Mouse (Mus musculus) midbrain, embryonic 10.5 days (tissue): ENCODE measurements around the gene Gm20388. TPM values are rescaled to one million over a fixed set of nuclear protein-coding genes. Genes with fewer than 3 reads are reported as not detected.
A peak's percentile ranks its signal among the peaks of the same experiment; 100 is the strongest.

Experiments
- DNase-seq: peaks from one replicate; pipeline ENCODE4 v3.0.0-alpha.2; 2017; ENCODE audit warnings: low spot score
- H3K27ac ChIP-seq: fragments of 300-500 bp; sonication (generic); replicated peaks from 2 replicates; pipeline ENCODE4 v1.5.1; 2016; ENCODE audit warnings: mild to moderate bottlenecking
- H3K27me3 ChIP-seq: fragments of 300-500 bp; sonication (generic); 2 replicates; pipeline ENCODE4 v1.6.1; 2016; ENCODE audit warnings: low read depth, mild to moderate bottlenecking; ENCODE audit not compliant: poor library complexity, severe bottlenecking
- H3K36me3 ChIP-seq: fragments of 300-500 bp; sonication (generic); 2 replicates; pipeline ENCODE4 v1.6.1; 2016; ENCODE audit warnings: mild to moderate bottlenecking, moderate library complexity
- H3K4me1 ChIP-seq: fragments of 300-500 bp; sonication (generic); 2 replicates; pipeline ENCODE4 v1.6.1; 2016
- H3K4me3 ChIP-seq: fragments of 300-500 bp; sonication (generic); 2 replicates; pipeline ENCODE4 v1.5.1; 2016; ENCODE audit warnings: mild to moderate bottlenecking, moderate library complexity
- H3K9me3 ChIP-seq: fragments of 300-500 bp; sonication (generic); replicated peaks from 2 replicates; pipeline ENCODE4 v1.6.1; 2016; ENCODE audit warnings: mild to moderate bottlenecking
- WGBS: fragments of 180-500 bp; shearing (Covaris S2); methylation state at CpG from one replicate; pipeline ENCODE4 v1.1.7; 2016; 5-methylcytosine and 5-hydroxymethylcytosine counted together
- polyA plus RNA-seq: library from polyadenylated mRNA; unstranded; fragments of >200 nt; fragmentation: Nextera tagmentation; extraction: Ambion mirVana; gene quantifications from 2 replicates; pipeline ENCODE4 v1.2.1, GENCODE M21; 2016

The Gm20388 gene
- polyA plus RNA-seq, 1 experiment from 2014 or later: 7.1 TPM

DNA sequence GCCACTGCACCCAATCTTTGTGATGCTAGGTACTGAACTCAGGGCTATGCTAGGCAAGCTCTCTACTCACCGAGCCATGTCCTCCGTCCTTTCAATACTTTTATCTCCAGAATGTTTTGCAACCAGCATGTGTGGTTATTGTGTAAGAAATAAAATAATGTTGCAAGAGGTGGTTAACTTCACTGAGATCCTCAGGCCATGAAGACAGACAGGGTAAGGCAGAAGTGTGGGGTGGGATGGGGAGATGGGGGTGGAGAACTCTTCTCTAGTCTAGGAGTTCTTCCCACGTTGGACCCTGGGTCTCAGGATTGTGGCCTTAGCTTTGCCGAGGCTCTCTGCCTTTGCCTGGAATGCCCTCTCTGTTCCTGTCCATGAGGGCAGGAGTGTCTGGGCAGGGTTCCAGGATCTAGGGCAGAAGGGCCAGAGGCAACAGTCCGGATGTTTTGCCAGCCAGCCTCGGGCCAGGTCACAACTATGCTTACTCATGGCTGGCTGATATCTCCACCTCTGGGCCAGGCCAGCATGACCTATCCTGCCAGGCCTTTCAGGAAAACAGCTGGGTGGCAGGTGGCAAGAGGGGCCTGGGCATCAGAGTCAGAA lies 1785.0 kb downstream of the Gm20388 start:
- WGBS: 88% methylated on average over 6 of the region's 6 CpGs
- DNase-seq: no peak
- peaks cover 18% of the 10 kb centered on the region for H3K4me1 ChIP-seq
- H3K27me3 ChIP-seq: no peaks in the 10 kb centered on the region
- no peaks in the 10 kb centered on the region for H3K36me3 ChIP-seq
- no peaks in the 10 kb centered on the region for H3K9me3 ChIP-seq
- H3K27ac ChIP-seq: no peak overlapping the region
- H3K4me3 ChIP-seq: no peak overlapping the region

DNA sequence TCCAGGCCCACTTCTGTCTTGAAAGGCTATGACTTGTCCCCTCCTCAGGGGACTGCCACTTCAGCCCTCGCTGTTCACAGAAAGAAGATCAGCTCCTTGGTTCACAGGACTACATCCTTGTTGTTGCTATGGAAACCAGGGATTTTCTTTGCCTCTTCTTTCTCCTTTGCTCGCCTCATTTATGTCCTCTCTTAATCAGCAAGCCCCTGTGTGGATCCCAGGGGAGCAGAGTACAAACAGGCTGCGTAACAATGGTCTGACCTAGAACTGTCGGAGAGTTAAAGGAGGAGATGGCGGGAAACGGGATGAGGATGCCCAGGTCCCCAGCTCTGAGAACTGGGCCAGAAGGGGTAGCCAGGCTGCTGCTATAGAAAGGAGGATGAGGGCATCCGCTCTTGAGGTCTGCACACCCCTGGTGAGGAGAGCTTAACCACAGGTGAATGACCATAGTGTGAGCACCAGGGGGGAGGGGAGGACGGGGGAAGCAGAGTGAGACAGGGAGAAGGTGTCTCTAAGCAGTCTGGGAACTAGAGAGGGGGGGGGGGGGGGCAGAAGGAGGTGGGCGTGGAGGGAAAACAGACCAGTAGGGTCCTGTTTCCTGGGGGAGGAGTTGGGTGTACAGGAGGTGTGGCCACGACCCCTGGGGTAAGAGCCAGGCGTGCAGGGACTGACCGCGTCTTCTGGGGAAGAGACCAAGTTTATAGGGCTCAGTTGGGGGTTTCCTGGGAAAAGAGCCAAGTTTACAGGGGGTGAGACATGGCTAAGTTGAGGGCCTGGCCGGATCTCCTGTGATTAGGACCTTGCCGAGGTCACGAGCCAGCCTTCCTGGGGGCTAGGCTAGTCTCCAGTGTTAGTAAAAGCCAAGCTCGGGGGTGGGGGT lies 1787.3 kb downstream of the Gm20388 start:
- peak; percentile 51 for DNase-seq
- Histone ChIP-seq H3K36me3 (no peaks in the 10 kb centered on the region), H3K9me3 (no peaks in the 10 kb centered on the region), H3K27ac (peak overlapping the region; percentile 80), H3K4me3 (peak overlapping the region; percentile 47), H3K4me1 (peaks cover 18% of the 10 kb centered on the region), H3K27me3 (no peaks in the 10 kb centered on the region)
- WGBS: 2% methylated on average over 17 of the region's 17 CpGs

DNA sequence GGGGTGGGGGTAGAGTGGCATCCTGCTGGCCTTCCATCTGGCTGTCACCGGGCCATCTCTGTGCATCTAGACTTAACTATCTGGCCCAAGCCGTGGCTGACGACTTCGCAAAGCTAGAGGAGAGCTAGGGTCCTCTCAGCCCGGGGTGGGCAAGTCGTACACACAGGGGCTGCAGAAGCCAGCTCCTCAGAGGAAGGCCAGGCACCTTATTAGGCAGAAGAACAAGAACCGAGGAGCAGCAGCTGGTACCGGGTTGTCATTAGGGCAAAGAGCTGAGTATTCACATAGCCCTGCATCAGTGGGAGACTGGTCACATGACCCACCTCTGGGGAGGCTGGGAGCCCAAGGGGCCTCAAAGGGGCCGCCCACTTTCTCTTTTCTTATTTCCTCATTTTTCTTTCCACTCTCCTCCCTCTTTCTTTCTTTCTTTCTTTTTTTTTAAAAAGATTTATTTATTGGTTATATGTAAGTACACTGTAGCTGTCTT lies 1788.0 kb downstream of the Gm20388 start:
- peak overlapping the region; percentile 80 for H3K27ac ChIP-seq
- H3K36me3 ChIP-seq: no peaks in the 10 kb centered on the region
- no peaks in the 10 kb centered on the region for H3K27me3 ChIP-seq
- H3K4me1 ChIP-seq: peaks cover 18% of the 10 kb centered on the region
- DNase-seq: peak; percentile 26
- H3K9me3 ChIP-seq: no peaks in the 10 kb centered on the region
- H3K4me3 ChIP-seq: peak overlapping the region; percentile 47
- 6% methylated on average over 9 of the region's 9 CpGs for WGBS

DNA sequence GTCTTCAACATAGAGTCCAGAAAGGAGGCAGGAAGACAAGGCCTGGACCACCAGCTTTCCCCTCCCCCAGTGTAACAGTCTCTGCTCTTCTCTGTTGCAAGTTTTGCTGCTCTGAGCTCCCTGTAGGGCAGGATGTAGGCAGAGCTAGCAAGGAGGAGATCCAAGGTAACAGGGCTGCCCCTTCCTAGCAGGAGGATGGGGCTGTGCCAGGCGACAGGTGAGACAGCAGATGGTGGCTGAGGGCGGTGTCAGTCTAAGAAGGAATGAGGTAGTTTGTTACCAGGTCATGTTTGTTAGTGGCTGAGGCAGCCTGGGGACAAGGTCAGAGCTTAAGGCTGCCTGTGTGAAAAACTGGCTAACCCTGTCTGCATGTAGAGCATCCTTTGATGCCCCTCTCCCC lies 1789.3 kb downstream of the Gm20388 start:
- no peak for DNase-seq
- Histone ChIP-seq H3K9me3 (no peaks in the 10 kb centered on the region), H3K27me3 (no peaks in the 10 kb centered on the region), H3K4me1 (peaks cover 18% of the 10 kb centered on the region), H3K36me3 (no peaks in the 10 kb centered on the region), H3K27ac (no peak overlapping the region), H3K4me3 (no peak overlapping the region)
- WGBS: 92% methylated on average over 2 of the region's 2 CpGs

DNA sequence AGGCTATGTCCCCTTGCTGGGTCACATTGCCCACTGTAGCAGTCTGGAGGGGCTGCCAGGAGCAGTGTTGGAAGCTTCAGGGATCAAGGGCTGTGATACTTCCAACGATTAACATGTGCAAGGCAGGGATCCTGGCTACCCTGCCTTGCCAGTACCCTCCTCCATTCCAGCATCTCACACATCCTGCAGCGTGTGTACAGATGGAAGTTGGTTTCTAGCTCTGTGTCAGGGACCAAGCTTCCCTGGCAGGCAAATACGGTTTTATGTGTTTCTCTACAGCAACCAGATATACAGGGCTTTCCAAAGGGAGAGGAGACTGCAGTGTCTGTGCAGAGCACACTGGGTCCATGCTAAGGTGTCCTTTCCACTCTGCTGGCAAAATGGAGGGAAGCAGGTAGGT lies 1794.5 kb downstream of the Gm20388 start:
- DNase-seq: no peak
- WGBS: 79% methylated on average over 3 of the region's 3 CpGs
- no peaks in the 10 kb centered on the region for H3K9me3 ChIP-seq
- H3K4me1 ChIP-seq: no peaks in the 10 kb centered on the region
- H3K4me3 ChIP-seq: no peak overlapping the region
- no peak overlapping the region for H3K27ac ChIP-seq
- no peaks in the 10 kb centered on the region for H3K27me3 ChIP-seq
- H3K36me3 ChIP-seq: no peaks in the 10 kb centered on the region

DNA sequence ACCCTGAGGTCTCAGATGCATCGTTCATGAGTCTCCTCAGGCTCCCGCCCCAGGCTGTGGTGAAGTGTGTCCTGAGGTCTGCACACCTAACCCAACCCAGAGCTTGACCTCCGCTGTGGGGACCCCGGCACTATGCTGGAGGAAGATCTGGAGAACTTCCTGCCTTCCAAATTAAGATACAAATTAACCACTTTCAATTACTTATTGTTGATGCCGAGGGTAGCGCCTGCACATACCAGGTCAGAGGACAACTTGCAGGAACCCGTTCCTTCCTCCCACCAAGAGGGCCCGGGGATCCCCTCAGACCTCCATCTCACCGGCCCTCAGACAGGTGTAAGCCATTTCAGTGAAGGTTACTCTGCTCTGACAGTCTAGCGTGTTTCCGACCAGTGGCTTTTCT lies 1796.3 kb downstream of the Gm20388 start:
- no peak overlapping the region for H3K27ac ChIP-seq
- DNase-seq: no peak
- H3K36me3 ChIP-seq: no peaks in the 10 kb centered on the region
- no peaks in the 10 kb centered on the region for H3K9me3 ChIP-seq
- no peaks in the 10 kb centered on the region for H3K4me1 ChIP-seq
- H3K27me3 ChIP-seq: no peaks in the 10 kb centered on the region
- 91% methylated on average over 11 of the region's 11 CpGs for WGBS
- H3K4me3 ChIP-seq: no peak overlapping the region

DNA sequence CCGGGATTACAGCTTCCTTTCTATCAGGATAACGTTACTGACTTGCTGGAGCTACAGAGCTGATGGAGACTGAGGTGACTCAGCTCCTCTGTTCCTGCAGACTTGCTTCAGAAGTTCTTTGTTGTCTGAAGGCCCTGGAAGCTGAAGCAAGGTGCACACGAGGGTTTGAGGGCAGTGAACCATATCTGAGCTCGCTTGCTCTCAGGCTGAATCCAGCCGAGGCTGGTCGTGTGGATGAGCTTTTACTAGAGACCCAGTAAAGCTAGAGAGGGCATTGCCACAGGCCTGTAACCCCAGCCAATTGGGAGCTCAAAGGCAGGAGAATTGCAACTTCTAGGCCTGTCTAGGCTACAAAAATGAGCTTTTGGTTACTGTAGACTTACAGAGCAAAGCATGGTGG lies 1797.8 kb downstream of the Gm20388 start:
- Histone ChIP-seq H3K4me3 (no peak overlapping the region), H3K27ac (no peak overlapping the region), H3K4me1 (no peaks in the 10 kb centered on the region), H3K9me3 (no peaks in the 10 kb centered on the region), H3K27me3 (no peaks in the 10 kb centered on the region), H3K36me3 (no peaks in the 10 kb centered on the region)
- DNase-seq: no peak
- WGBS: 47% methylated on average over 6 of the region's 6 CpGs

DNA sequence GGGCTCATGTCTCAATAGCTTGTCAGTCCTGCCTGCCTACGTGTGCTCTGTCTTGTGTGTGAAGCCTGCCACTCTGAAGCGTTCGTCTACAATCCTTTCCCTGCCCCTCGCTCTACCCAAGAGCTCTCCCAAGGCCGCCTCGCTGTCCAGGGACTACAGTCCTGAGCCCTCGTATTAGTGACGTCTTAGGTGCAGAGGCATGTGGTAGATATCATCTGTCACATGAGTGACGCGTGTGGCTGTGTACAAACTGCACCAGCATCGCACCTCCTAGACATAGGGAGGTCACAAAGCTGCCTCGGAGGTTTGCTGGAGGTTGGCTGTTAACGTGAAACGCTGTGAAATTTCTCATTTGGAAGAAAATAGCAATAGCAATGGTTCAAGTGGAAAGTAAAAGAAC lies 1806.9 kb downstream of the Gm20388 start:
- no peaks in the 10 kb centered on the region for H3K36me3 ChIP-seq
- H3K9me3 ChIP-seq: no peaks in the 10 kb centered on the region
- 47% methylated on average over 14 of the region's 14 CpGs for WGBS
- peaks cover 34% of the 10 kb centered on the region for H3K27me3 ChIP-seq
- peak overlapping the region; percentile 36; the same call in 1 of the 2 replicates for H3K4me3 ChIP-seq
- H3K27ac ChIP-seq: peak overlapping the region; percentile 76
- DNase-seq: no peak
- H3K4me1 ChIP-seq: peaks cover 26% of the 10 kb centered on the region

DNA sequence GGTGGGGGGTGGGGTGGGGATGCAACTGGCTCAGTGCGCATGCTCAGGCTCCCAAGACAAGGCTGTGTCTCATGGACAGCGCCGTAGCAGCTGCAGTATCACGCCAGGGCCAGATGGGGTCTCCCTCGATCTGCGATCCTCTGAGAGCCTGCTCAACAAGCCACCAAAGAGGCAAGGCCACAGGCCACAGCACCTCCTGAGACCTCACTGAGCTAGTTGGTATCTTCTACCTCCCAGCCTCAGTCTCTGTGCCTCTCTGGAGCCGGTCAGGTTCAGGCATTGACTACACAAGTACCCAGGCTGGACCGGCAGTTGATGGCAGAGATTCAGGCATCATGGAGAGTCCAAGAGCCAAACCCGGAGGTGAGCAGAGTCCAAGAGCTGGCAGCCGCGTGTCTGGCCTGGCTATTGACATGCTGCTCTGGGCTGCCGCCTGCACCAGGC lies 1807.4 kb downstream of the Gm20388 start:
- DNase-seq: peak; percentile 91
- H3K27me3 ChIP-seq: peaks cover 34% of the 10 kb centered on the region
- H3K4me3 ChIP-seq: peak overlapping the region; percentile 36; the same call in 1 of the 2 replicates
- H3K36me3 ChIP-seq: no peaks in the 10 kb centered on the region
- no peaks in the 10 kb centered on the region for H3K9me3 ChIP-seq
- peaks cover 26% of the 10 kb centered on the region for H3K4me1 ChIP-seq
- WGBS: 29% methylated on average over 12 of the region's 12 CpGs
- H3K27ac ChIP-seq: peak overlapping the region; percentile 76

DNA sequence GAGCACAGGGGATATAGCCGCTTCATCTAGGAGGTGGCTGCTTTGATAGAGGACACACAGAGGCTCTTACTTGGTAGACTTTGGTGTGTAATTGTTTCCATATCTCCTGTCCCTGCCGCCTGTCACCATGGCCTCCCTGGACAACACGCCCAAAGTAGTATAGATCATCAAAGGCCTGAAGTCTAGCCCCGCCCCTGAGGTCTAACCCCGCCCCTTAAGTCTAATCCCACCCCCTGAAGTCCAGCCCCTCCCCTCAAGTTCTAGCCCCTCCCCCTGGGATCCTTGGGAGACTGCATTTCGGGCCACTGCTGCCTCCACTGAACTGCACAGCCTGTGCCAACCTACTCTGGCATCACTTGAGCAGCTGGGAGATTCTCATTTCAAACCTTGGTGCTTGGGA lies 1808.3 kb downstream of the Gm20388 start:
- H3K36me3 ChIP-seq: no peaks in the 10 kb centered on the region
- peaks cover 26% of the 10 kb centered on the region for H3K4me1 ChIP-seq
- no peaks in the 10 kb centered on the region for H3K9me3 ChIP-seq
- 56% methylated on average over 6 of the region's 6 CpGs for WGBS
- no peak overlapping the region for H3K27ac ChIP-seq
- peaks cover 34% of the 10 kb centered on the region for H3K27me3 ChIP-seq
- no peak for DNase-seq
- H3K4me3 ChIP-seq: no peak overlapping the region

DNA sequence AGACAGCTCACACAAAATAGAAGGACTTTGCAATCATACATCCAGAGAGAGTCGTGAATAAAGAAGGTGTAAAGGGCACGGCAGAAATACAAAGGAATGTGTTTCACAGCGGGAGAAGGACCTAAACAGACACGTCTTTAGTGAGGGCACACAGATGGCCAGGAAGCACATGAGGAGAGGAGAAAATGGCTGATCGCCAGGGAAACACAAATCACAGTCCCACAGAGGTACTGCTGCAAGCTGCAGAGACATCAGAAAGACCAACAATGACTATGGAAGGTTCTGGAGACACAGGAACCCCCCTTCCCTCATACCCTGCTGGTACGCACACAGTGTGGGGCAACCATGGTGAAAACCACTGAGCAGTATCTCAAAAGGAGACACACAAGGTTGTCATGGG lies 1810.4 kb downstream of the Gm20388 start:
- H3K4me1 ChIP-seq: peaks cover 16% of the 10 kb centered on the region
- 62% methylated on average over 6 of the region's 6 CpGs for WGBS
- no peak overlapping the region for H3K4me3 ChIP-seq
- peaks cover 14% of the 10 kb centered on the region for H3K27me3 ChIP-seq
- no peak for DNase-seq
- no peak overlapping the region for H3K27ac ChIP-seq
- no peaks in the 10 kb centered on the region for H3K9me3 ChIP-seq
- H3K36me3 ChIP-seq: no peaks in the 10 kb centered on the region

DNA sequence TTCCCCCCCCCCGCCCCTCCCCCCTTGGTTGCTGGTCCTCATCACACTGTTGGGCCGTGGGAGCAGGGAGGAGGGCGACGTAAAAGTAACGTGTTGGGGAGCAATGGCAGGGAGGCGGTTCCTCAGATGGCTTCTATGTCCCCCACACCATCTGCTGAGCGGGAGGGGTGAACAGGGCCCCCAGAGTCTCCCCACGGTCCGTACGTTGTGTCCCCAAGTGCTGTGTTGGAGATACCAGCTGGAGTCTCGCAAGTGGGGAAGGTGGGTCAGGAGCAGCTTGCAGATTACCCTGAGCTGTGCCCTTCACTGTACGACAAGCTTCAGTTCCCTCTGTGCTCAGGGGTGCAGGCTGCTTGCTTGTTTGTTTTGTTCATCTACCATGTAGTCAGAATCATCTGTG lies 1813.2 kb downstream of the Gm20388 start:
- 82% methylated on average over 12 of the region's 12 CpGs for WGBS
- Histone ChIP-seq H3K36me3 (no peaks in the 10 kb centered on the region), H3K27me3 (peaks cover 17% of the 10 kb centered on the region), H3K4me1 (no peaks in the 10 kb centered on the region), H3K9me3 (no peaks in the 10 kb centered on the region; the same call in 1 of the 2 replicates), H3K4me3 (no peak overlapping the region), H3K27ac (no peak overlapping the region)
- no peak for DNase-seq

DNA sequence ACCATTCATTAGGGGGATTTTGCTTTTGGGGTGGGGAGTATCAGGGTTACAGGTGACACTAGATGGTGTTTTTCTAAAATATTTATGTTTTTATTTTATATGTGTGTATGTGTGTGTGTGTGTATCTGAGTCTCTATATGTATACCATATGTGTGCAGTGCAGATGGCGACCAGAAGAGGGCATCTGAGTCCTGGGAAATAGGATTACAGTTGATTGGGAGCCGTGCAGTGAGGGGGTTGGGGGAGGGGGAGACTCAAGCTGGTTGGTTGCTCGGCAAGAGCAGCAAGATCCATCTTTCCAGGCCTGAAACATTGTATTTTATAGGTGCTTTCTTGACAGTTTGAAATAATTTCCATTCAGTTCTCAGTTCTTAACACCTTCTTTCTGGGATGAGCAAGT lies 1816.5 kb downstream of the Gm20388 start:
- no peak for DNase-seq
- H3K4me3 ChIP-seq: no peak overlapping the region
- H3K36me3 ChIP-seq: no peaks in the 10 kb centered on the region
- WGBS: 61% methylated on average over 3 of the region's 3 CpGs
- H3K27me3 ChIP-seq: peaks cover 49% of the 10 kb centered on the region
- no peak overlapping the region for H3K27ac ChIP-seq
- H3K9me3 ChIP-seq: no peaks in the 10 kb centered on the region; the same call in 1 of the 2 replicates
- peaks cover 25% of the 10 kb centered on the region for H3K4me1 ChIP-seq
